Mouse (Mus musculus): ENCODE data around the gene Thbs2. TPM values are rescaled to one million over a fixed set of nuclear protein-coding genes. Genes with fewer than 3 reads are reported as not detected.

Thbs2 gene
- polyA plus RNA-seq, 1 experiment: 0.51 TPM

- TF ChIP-seq CTCF (IDR thresholded peaks at IDR 0.05; ENCODE audit: control insufficient read depth, insufficient read depth, insufficient replicate concordance, low read depth, low read length): no peak
- TF ChIP-seq POLR2A (IDR thresholded peaks at IDR 0.05; ENCODE audit: control insufficient read depth, low read depth, low read length): no peak
- Histone ChIP-seq H3K27ac (ENCODE audit: control insufficient read depth, insufficient read depth, low read depth, low read length) (no peak overlapping the region), H3K4me1 (ENCODE audit: control insufficient read depth, insufficient read depth, low read length) (no peaks in the 10 kb centered on the region), H3K36me3 (ENCODE audit: control insufficient read depth, insufficient read depth, low read length) (no peaks in the 10 kb centered on the region), H3K4me3 (ENCODE audit: control insufficient read depth, low read depth, low read length) (no peak overlapping the region), H3K27me3 (ENCODE audit: control insufficient read depth, insufficient read depth, low read length) (no peaks in the 10 kb centered on the region)
These were observed 35.9 kb downstream of the Thbs2 start for GRCm38 (mm10) chr17:14658123-14658522.

GRCm38 (mm10) chr17:14657123-14657522 lies 36.9 kb downstream of the Thbs2 start:
- Histone ChIP-seq H3K36me3 (ENCODE audit: control insufficient read depth, insufficient read depth, low read length) (no peaks in the 10 kb centered on the region), H3K4me1 (ENCODE audit: control insufficient read depth, insufficient read depth, low read length) (no peaks in the 10 kb centered on the region), H3K27ac (ENCODE audit: control insufficient read depth, insufficient read depth, low read depth, low read length) (no peak overlapping the region), H3K4me3 (ENCODE audit: control insufficient read depth, low read depth, low read length) (no peak overlapping the region), H3K27me3 (ENCODE audit: control insufficient read depth, insufficient read depth, low read length) (no peaks in the 10 kb centered on the region)
- TF ChIP-seq POLR2A (IDR thresholded peaks at IDR 0.05; ENCODE audit: control insufficient read depth, low read depth, low read length): no peak
- TF ChIP-seq CTCF (IDR thresholded peaks at IDR 0.05; ENCODE audit: control insufficient read depth, insufficient read depth, insufficient replicate concordance, low read depth, low read length): no peak

GRCm38 (mm10) chr17:14654981-14655380 lies 39.1 kb downstream of the Thbs2 start:
- TF ChIP-seq CTCF (IDR thresholded peaks at IDR 0.05; ENCODE audit: control insufficient read depth, insufficient read depth, insufficient replicate concordance, low read depth, low read length): no peak
- TF ChIP-seq POLR2A (IDR thresholded peaks at IDR 0.05; ENCODE audit: control insufficient read depth, low read depth, low read length): no peak

GRCm38 (mm10) chr17:14652013-14652412 lies 42.0 kb downstream of the Thbs2 start:
- H3K36me3 ChIP-seq (ENCODE audit: control insufficient read depth, insufficient read depth, low read length): no peaks in the 10 kb centered on the region
- no peaks in the 10 kb centered on the region for H3K4me1 ChIP-seq (ENCODE audit: control insufficient read depth, insufficient read depth, low read length)
- no peak overlapping the region for H3K27ac ChIP-seq (ENCODE audit: control insufficient read depth, insufficient read depth, low read depth, low read length)
- TF ChIP-seq CTCF (IDR thresholded peaks at IDR 0.05; ENCODE audit: control insufficient read depth, insufficient read depth, insufficient replicate concordance, low read depth, low read length): no peak
- TF ChIP-seq POLR2A (IDR thresholded peaks at IDR 0.05; ENCODE audit: control insufficient read depth, low read depth, low read length): no peak
- H3K27me3 ChIP-seq (ENCODE audit: control insufficient read depth, insufficient read depth, low read length): no peaks in the 10 kb centered on the region
- no peak overlapping the region for H3K4me3 ChIP-seq (ENCODE audit: control insufficient read depth, low read depth, low read length)

More at GRCm38 (mm10) chr17:14654981-14655380, 39.1 kb downstream of the Thbs2 start:
- no peaks in the 10 kb centered on the region for H3K4me1 ChIP-seq (ENCODE audit: control insufficient read depth, insufficient read depth, low read length)
- H3K36me3 ChIP-seq (ENCODE audit: control insufficient read depth, insufficient read depth, low read length): no peaks in the 10 kb centered on the region
- no peaks in the 10 kb centered on the region for H3K27me3 ChIP-seq (ENCODE audit: control insufficient read depth, insufficient read depth, low read length)
- no peak overlapping the region for H3K27ac ChIP-seq (ENCODE audit: control insufficient read depth, insufficient read depth, low read depth, low read length)
- H3K4me3 ChIP-seq (ENCODE audit: control insufficient read depth, low read depth, low read length): no peak overlapping the region

- Histone ChIP-seq H3K4me3 (ENCODE audit: control insufficient read depth, low read depth, low read length) (no peak overlapping the region), H3K36me3 (ENCODE audit: control insufficient read depth, insufficient read depth, low read length) (no peaks in the 10 kb centered on the region)
- TF ChIP-seq POLR2A (IDR thresholded peaks at IDR 0.05; ENCODE audit: control insufficient read depth, low read depth, low read length): no peak
- no peak for TF ChIP-seq CTCF (IDR thresholded peaks at IDR 0.05; ENCODE audit: control insufficient read depth, insufficient read depth, insufficient replicate concordance, low read depth, low read length)
These were observed 45.9 kb downstream of the Thbs2 start for GRCm38 (mm10) chr17:14647996-14648640.

GRCm38 (mm10) chr17:14643996-14644395 lies 50.0 kb downstream of the Thbs2 start:
- TF ChIP-seq CTCF (IDR thresholded peaks at IDR 0.05; ENCODE audit: control insufficient read depth, insufficient read depth, insufficient replicate concordance, low read depth, low read length): no peak
- no peak for TF ChIP-seq POLR2A (IDR thresholded peaks at IDR 0.05; ENCODE audit: control insufficient read depth, low read depth, low read length)
- Histone ChIP-seq H3K27ac (ENCODE audit: control insufficient read depth, insufficient read depth, low read depth, low read length) (no peak overlapping the region), H3K4me1 (ENCODE audit: control insufficient read depth, insufficient read depth, low read length) (peaks cover 6% of the 10 kb centered on the region), H3K36me3 (ENCODE audit: control insufficient read depth, insufficient read depth, low read length) (no peaks in the 10 kb centered on the region), H3K4me3 (ENCODE audit: control insufficient read depth, low read depth, low read length) (no peak overlapping the region), H3K27me3 (ENCODE audit: control insufficient read depth, insufficient read depth, low read length) (no peaks in the 10 kb centered on the region)

More at GRCm38 (mm10) chr17:14647996-14648640, 45.9 kb downstream of the Thbs2 start:
- Histone ChIP-seq H3K27ac (ENCODE audit: control insufficient read depth, insufficient read depth, low read depth, low read length) (no peak overlapping the region), H3K27me3 (ENCODE audit: control insufficient read depth, insufficient read depth, low read length) (no peaks in the 10 kb centered on the region), H3K4me1 (ENCODE audit: control insufficient read depth, insufficient read depth, low read length) (no peaks in the 10 kb centered on the region)

GRCm38 (mm10) chr17:14640351-14641115 lies 53.5 kb downstream of the Thbs2 start:
- H3K4me1 ChIP-seq (ENCODE audit: control insufficient read depth, insufficient read depth, low read length): peaks cover 6% of the 10 kb centered on the region
- no peak overlapping the region for H3K4me3 ChIP-seq (ENCODE audit: control insufficient read depth, low read depth, low read length)
- H3K36me3 ChIP-seq (ENCODE audit: control insufficient read depth, insufficient read depth, low read length): no peaks in the 10 kb centered on the region
- no peaks in the 10 kb centered on the region for H3K27me3 ChIP-seq (ENCODE audit: control insufficient read depth, insufficient read depth, low read length)
- no peak for TF ChIP-seq POLR2A (IDR thresholded peaks at IDR 0.05; ENCODE audit: control insufficient read depth, low read depth, low read length)
- TF ChIP-seq CTCF (IDR thresholded peaks at IDR 0.05; ENCODE audit: control insufficient read depth, insufficient read depth, insufficient replicate concordance, low read depth, low read length): no peak
- no peak overlapping the region for H3K27ac ChIP-seq (ENCODE audit: control insufficient read depth, insufficient read depth, low read depth, low read length)

Measured in testis, adult 2 months (tissue).